Mouse (Mus musculus) spleen, adult 2 months (tissue): ENCODE data around the gene Klf7.

Source experiments
- CTCF ChIP-seq: fragments of 200-500 bp; IDR thresholded peaks from 2 replicates; pipeline ENCODE4 v1.5.1; 2011; ENCODE audit warnings: mild to moderate bottlenecking, inconsistent platforms; ENCODE audit not compliant: insufficient read depth, insufficient read length, insufficient replicate concordance; ENCODE audit errors: extremely low read depth
- POLR2A ChIP-seq: fragments of 200-500 bp; IDR thresholded peaks from 2 replicates; pipeline ENCODE4 v1.6.1; 2011; ENCODE audit warnings: low read depth, low read length, inconsistent platforms

- no peak for TF ChIP-seq POLR2A
- TF ChIP-seq CTCF = no peak
Measured at GRCm38 (mm10) chr1:63998901-63999300, 123.2 kb downstream of the Klf7 start.
